Mouse (Mus musculus) intestine, embryonic 16.5 days (tissue): ENCODE measurements at regions not wholly inside any gene's neighbourhood (a gene's known extent, or its start where the extent isn't known, plus 50 kb on each side); places are given as distances from the start of the nearest gene placed in this dataset.

ENCODE experiments used
- ATAC-seq: fragments of 200-750 bp; cut with Nextera tagmentation; 2 replicates; pipeline ENCODE4 v1.8.0; 2017; ENCODE audit warnings: moderate TSS enrichment, moderate library complexity
- H3K27ac ChIP-seq: fragments of 300-500 bp; sonication (generic); 2 replicates; pipeline ENCODE4 v1.5.1; 2014; ENCODE audit warnings: mild to moderate bottlenecking, low read length
- H3K27me3 ChIP-seq: fragments of 300-500 bp; sonication (generic); replicated peaks from 2 replicates; pipeline ENCODE4 v1.6.1; 2014; ENCODE audit warnings: low read length, control low read depth, mixed read lengths; ENCODE audit not compliant: control insufficient read depth, insufficient read depth
- H3K36me3 ChIP-seq: fragments of 300-500 bp; sonication (generic); 2 replicates; pipeline ENCODE4 v1.6.1; 2014; ENCODE audit warnings: low read length, control low read depth; ENCODE audit not compliant: control insufficient read depth, insufficient read depth
- H3K4me1 ChIP-seq: fragments of 300-500 bp; sonication (generic); 2 replicates; pipeline ENCODE4 v1.6.1; 2014; ENCODE audit warnings: low read length, control low read depth, mixed read lengths; ENCODE audit not compliant: control insufficient read depth, insufficient read depth
- H3K4me2 ChIP-seq: fragments of 300-500 bp; sonication (generic); 2 replicates; pipeline ENCODE4 v1.6.1; 2014; ENCODE audit warnings: low read depth, low read length, control low read depth
- H3K4me3 ChIP-seq: fragments of 300-500 bp; sonication (generic); 2 replicates; pipeline ENCODE4 v1.5.1; 2014; ENCODE audit warnings: mild to moderate bottlenecking, low read length
- H3K9ac ChIP-seq: fragments of 300-500 bp; sonication (generic); 2 replicates; pipeline ENCODE4 v1.6.1; 2014; ENCODE audit warnings: low read depth, low read length
- H3K9me3 ChIP-seq: fragments of 300-500 bp; sonication (generic); 2 replicates; pipeline ENCODE4 v1.6.1; 2016; ENCODE audit warnings: low read length, control low read depth; ENCODE audit not compliant: control insufficient read depth
- WGBS: fragments of 180-500 bp; shearing (Covaris S2); extraction: QIAGEN DNeasy Blood & Tissue Kit; methylation state at CpG from one replicate; pipeline ENCODE4 v1.1.7; 2014; 5-methylcytosine and 5-hydroxymethylcytosine counted together

DNA sequence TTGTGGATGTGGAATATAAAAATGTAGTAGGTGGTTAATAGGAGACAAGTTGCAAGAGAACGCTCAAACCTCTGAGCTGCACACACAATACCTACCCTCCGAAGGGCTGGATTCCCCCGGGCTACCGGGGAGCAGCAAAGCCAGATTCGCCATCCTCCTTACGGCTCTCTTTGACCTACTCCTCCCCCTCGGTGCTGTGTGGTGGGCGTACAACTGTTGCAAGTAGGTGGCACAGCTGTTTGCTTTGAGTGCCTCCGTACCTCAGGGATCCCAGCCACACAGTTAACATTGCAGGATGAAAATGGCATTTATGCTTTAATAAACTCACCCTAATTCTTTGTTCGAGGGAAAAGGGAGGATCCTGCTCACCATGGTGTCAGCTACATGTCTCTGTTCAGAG lies 321.6 kb upstream of the Tbc1d5 start:
- H3K27ac ChIP-seq = no peak overlapping the region
- no peak for ATAC-seq
- no peak overlapping the region for H3K9ac ChIP-seq
- no peaks in the 10 kb centered on the region for H3K9me3 ChIP-seq
- H3K4me3 ChIP-seq = no peak overlapping the region
- H3K27me3 ChIP-seq = no peaks in the 10 kb centered on the region
- no peaks in the 10 kb centered on the region for H3K36me3 ChIP-seq
- WGBS = 87% methylated on average over 10 of the region's 10 CpGs
- no peaks in the 10 kb centered on the region for H3K4me1 ChIP-seq
- no peak overlapping the region for H3K4me2 ChIP-seq

DNA sequence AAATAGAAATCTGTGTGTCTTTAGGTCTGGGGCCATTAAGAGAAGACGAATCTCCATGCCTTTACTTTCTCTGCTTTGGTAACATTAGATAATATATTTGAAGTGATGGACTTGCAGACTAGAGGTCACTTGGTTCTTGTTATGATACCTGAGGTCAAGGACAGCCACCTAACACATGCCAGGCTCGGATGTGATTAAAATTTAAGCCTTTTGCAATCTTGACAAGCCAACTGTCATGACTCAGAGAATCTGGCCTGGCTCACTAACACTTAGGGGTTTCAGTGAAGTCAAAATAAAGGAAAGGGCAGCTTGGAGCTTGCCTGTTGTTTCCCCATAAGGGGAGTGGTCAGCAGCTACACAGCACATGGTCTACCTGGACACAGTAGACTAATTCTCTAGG lies 320.4 kb upstream of the Tbc1d5 start:
- Histone ChIP-seq H3K4me1 (no peaks in the 10 kb centered on the region), H3K27me3 (no peaks in the 10 kb centered on the region), H3K9ac (no peak overlapping the region), H3K36me3 (no peaks in the 10 kb centered on the region), H3K27ac (no peak overlapping the region), H3K4me2 (no peak overlapping the region), H3K4me3 (no peak overlapping the region), H3K9me3 (no peaks in the 10 kb centered on the region)
- ATAC-seq = no peak
- WGBS = 83% methylated on average over 2 of the region's 2 CpGs

DNA sequence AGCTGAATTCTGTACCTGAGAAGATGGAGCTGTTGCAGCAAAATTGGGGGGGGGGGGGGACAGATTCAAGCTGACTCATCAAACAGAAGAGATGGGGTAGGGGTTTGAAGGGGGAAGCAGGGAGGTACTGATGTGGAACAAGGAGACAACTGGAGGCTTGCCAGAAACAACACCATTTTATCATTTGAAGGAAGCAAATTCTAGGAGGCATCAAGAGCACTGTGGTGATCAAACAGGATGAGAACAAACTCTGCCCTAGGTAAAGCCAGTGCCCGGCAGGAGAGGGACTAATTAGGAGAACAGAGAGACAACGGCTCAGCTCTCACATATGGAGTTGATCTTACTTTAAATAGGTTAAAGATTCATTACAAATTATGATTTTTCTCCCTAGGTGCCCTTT lies 315.9 kb upstream of the Tbc1d5 start:
- no peak overlapping the region for H3K4me3 ChIP-seq
- no peak overlapping the region for H3K27ac ChIP-seq
- no peaks in the 10 kb centered on the region for H3K27me3 ChIP-seq
- ATAC-seq = no peak
- WGBS = 77% methylated on average over 2 of the region's 2 CpGs
- no peaks in the 10 kb centered on the region for H3K4me1 ChIP-seq
- H3K9me3 ChIP-seq = no peaks in the 10 kb centered on the region
- no peaks in the 10 kb centered on the region for H3K36me3 ChIP-seq
- no peak overlapping the region for H3K9ac ChIP-seq
- no peak overlapping the region for H3K4me2 ChIP-seq

DNA sequence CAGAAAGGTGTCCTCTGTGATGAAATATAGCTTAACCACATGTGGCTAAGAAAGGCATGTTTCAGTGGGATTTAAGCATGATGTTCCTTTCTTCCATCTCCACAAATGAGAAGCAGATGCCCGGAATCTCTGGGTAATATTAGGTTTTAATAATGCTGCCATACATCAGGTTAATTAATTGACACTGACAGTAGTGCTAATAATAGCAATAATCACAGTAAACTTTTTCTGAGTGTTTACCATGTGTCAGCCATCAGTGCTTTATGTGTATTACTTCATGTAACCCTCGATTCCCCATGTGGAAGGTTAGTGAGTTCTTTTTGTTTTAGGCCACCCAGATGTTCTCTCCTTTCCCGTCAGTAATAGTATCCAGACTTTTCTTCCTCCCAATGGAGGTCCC lies 310.2 kb upstream of the Tbc1d5 start:
- 69% methylated on average over 3 of the region's 3 CpGs for WGBS
- no peak for ATAC-seq

DNA sequence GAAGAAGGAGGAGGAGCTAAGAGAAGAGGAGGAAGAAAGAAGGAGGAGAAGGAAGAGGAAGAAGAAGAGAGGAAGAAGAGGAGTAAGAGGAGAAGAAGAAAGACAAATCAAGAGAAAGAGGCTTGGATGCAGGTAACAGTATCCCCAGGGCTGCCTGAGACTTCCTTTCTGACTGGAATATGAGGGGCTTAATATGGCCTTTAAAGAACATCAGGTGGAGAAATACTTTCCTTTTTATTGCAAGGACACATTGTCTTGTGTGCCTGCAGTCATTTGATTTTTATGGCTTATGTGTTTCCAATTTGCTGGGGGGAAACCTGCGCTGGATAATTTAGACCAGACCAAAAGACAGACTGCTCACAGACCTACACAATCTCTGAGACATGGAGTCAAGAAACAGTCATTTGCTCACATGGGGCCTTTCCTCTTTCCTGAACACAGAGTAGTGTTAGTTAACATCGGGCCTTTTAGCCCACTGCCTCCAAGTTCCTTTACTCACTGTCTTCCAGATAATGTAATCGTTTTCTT lies 308.8 kb upstream of the Tbc1d5 start:
- no peak for ATAC-seq
- Histone ChIP-seq H3K4me2 (no peak overlapping the region), H3K4me1 (no peaks in the 10 kb centered on the region), H3K9ac (no peak overlapping the region), H3K27ac (no peak overlapping the region), H3K4me3 (no peak overlapping the region), H3K9me3 (no peaks in the 10 kb centered on the region), H3K27me3 (no peaks in the 10 kb centered on the region), H3K36me3 (no peaks in the 10 kb centered on the region)
- 94% methylated on average over 3 of the region's 3 CpGs for WGBS

More for the DNA sequence above, 310.2 kb upstream of the Tbc1d5 start:
- Histone ChIP-seq H3K9me3 (no peaks in the 10 kb centered on the region), H3K27ac (no peak overlapping the region), H3K9ac (no peak overlapping the region), H3K27me3 (no peaks in the 10 kb centered on the region), H3K4me1 (no peaks in the 10 kb centered on the region), H3K4me3 (no peak overlapping the region), H3K4me2 (no peak overlapping the region), H3K36me3 (no peaks in the 10 kb centered on the region)

DNA sequence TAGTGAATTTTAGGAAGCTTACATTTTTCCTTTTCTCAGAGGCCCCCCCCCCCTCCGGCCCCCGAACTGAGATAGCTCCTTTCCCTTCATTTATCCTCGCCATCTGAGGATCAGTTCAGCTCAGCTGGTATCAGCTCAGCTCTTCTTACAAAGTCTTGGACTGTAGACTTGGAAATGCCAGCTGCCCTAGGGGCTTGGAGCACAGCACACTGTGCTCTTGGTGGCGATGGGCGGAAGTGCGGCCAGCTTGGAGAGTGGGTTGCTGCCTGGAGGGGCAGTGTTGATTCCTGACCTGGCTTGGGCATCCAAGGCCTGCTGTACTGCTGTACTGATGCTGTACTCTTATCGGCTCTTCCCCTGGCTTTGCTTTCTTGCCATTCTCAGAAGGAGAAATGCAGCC lies 298.7 kb upstream of the Tbc1d5 start:
- no peak overlapping the region for H3K9ac ChIP-seq
- H3K36me3 ChIP-seq = no peaks in the 10 kb centered on the region
- no peaks in the 10 kb centered on the region for H3K9me3 ChIP-seq
- no peaks in the 10 kb centered on the region for H3K27me3 ChIP-seq
- no peak overlapping the region for H3K4me3 ChIP-seq
- WGBS = 80% methylated on average over 7 of the region's 7 CpGs
- H3K27ac ChIP-seq = no peak overlapping the region
- no peaks in the 10 kb centered on the region for H3K4me1 ChIP-seq
- no peak overlapping the region for H3K4me2 ChIP-seq
- ATAC-seq = no peak

DNA sequence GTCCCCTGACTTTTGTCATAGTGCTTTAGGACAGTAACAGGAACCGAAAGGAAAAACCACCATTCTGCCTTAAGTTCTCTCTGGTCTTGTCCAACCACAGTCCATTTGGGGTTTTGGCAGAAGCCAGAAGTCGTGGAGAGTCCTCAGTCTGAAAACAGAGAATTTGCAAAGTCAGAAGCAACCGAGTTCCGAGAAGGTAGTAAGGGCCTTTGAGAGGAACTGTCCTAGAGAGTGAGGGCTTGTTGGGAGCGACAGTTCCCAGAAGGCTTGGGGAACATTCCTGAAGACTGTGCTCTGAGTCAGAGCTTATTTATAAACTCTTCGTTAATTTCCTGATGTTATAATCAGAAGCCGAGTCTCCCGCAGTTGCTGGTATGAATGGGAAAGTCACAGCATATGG lies 298.3 kb upstream of the Tbc1d5 start:
- no peaks in the 10 kb centered on the region for H3K4me1 ChIP-seq
- no peak overlapping the region for H3K9ac ChIP-seq
- H3K4me2 ChIP-seq = no peak overlapping the region
- H3K4me3 ChIP-seq = no peak overlapping the region
- no peaks in the 10 kb centered on the region for H3K36me3 ChIP-seq
- H3K9me3 ChIP-seq = no peaks in the 10 kb centered on the region
- no peaks in the 10 kb centered on the region for H3K27me3 ChIP-seq
- no peak for ATAC-seq
- WGBS = 85% methylated on average over 8 of the region's 8 CpGs
- no peak overlapping the region for H3K27ac ChIP-seq

DNA sequence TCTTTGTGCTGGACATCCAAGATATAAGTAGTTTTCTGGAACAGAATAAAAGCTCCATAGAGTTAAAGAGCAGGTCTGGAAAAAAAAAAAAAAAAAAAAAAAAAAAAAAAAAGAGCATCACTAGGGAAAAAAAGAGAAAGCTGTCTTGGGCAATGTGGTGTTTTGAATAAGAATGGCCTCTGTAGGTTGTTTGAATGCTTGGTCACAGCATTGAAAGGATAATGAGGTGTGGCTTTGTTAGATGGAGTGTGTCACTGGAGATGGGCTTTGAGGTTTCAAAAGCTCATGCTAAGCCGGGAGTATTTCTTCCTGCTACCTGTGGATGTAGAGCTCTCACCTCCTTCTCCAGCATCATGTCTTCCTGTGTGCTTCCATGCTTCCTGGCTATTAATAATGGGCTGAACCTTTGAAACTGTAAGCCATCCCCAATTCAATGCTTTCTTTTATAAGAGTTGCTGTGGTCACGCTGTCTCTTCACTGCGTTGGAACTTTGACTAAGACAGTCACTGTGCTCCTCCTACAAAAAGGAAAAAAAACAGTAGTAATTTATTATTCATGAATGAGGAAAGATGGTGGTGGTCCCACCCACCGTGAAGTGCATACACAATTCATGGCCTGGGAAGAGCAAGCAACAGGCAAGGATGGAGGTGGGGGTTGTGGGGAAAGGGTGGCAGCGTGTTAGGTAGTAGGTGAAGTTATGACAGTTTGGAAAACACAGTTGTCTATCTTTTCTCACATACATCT lies 283.2 kb upstream of the Tbc1d5 start:
- H3K27me3 ChIP-seq = no peaks in the 10 kb centered on the region
- WGBS = 47% methylated on average over 5 of the region's 5 CpGs
- no peaks in the 10 kb centered on the region for H3K4me1 ChIP-seq
- H3K9ac ChIP-seq = no peak overlapping the region
- no peak overlapping the region for H3K27ac ChIP-seq
- H3K4me2 ChIP-seq = no peak overlapping the region
- H3K4me3 ChIP-seq = no peak overlapping the region
- ATAC-seq = no peak
- no peaks in the 10 kb centered on the region for H3K9me3 ChIP-seq
- H3K36me3 ChIP-seq = no peaks in the 10 kb centered on the region

DNA sequence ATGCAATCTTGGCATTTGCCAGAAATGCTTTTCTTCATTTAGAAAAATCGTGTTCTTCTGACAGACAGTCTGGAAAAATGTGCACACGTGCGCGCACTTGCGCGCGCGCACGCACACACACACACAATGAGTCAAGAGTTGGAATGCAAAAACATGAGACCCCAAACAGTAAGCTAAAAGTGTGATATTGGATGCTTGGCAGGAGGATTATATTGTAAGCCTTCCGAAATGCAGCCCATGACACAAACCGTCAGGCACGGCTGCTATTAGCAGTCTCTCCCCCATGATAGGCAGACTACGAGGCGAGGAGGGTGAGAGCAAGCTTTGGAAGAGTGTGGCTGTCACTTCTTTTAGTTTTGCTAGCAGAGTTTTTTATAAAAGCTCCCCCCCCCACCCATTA lies 282.1 kb upstream of the Tbc1d5 start:
- H3K4me2 ChIP-seq = no peak overlapping the region; the same call in 1 of the 2 replicates

DNA sequence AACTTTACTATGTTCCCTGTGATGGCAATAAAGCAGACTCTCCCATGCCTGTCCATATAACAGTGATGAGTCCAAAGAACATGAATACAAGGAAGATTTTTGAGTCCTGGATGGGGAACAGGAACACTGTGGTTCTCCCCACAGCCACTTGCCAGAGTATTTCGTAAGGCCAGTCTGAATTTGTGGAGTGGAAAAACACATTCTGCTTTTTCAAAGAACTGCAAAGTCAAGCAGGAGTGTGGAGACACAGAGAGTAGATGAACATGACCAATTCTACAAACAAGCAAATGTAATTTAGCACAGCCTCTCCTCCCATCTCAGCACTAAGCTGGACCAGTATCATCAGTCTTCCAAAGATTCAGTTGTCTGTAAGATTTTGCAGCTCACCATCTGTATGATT lies 280.0 kb upstream of the Tbc1d5 start:
- Histone ChIP-seq H3K36me3 (no peaks in the 10 kb centered on the region), H3K4me3 (no peak overlapping the region), H3K9ac (no peak overlapping the region), H3K9me3 (no peaks in the 10 kb centered on the region), H3K27ac (no peak overlapping the region), H3K27me3 (no peaks in the 10 kb centered on the region), H3K4me1 (no peaks in the 10 kb centered on the region), H3K4me2 (no peak overlapping the region)
- no peak for ATAC-seq
- 88% methylated on average over 1 of the region's 1 CpGs for WGBS

More for the DNA sequence above, 282.1 kb upstream of the Tbc1d5 start:
- no peak overlapping the region for H3K27ac ChIP-seq
- H3K4me1 ChIP-seq = no peaks in the 10 kb centered on the region
- no peak overlapping the region for H3K4me3 ChIP-seq
- 62% methylated on average over 14 of the region's 14 CpGs for WGBS
- H3K9ac ChIP-seq = no peak overlapping the region
- no peak for ATAC-seq
- no peaks in the 10 kb centered on the region for H3K36me3 ChIP-seq
- H3K9me3 ChIP-seq = no peaks in the 10 kb centered on the region
- H3K27me3 ChIP-seq = no peaks in the 10 kb centered on the region
